Mouse (Mus musculus): ENCODE data around the gene Dctd.
"Not testable (repeated sequence)": the region's sequence is repeated elsewhere in the genome, so short reads cannot be mapped to it uniquely, and the experiment has no call there.

Gene Dctd

DNA sequence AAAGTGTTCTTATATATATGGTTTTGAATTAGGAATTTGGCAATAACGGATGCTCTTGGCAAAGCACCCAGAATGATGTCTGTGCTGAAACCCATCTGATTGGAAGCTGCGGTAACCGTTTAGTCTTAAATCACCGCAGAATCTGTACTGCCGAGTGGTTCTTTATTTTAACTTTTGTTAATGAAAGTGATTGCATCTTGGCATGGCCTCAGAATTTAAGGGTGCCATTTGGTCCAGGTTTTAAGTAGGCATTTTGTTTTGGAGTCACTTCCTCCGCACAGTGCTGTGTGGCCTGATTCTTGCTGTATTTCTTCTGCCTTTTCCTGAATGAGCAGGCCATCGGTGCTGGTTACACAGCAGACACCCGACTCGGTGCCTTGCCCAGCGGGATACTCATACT, 47.6 kb downstream of the Dctd start:
- peak; percentile 60 for DNase-seq

DNA sequence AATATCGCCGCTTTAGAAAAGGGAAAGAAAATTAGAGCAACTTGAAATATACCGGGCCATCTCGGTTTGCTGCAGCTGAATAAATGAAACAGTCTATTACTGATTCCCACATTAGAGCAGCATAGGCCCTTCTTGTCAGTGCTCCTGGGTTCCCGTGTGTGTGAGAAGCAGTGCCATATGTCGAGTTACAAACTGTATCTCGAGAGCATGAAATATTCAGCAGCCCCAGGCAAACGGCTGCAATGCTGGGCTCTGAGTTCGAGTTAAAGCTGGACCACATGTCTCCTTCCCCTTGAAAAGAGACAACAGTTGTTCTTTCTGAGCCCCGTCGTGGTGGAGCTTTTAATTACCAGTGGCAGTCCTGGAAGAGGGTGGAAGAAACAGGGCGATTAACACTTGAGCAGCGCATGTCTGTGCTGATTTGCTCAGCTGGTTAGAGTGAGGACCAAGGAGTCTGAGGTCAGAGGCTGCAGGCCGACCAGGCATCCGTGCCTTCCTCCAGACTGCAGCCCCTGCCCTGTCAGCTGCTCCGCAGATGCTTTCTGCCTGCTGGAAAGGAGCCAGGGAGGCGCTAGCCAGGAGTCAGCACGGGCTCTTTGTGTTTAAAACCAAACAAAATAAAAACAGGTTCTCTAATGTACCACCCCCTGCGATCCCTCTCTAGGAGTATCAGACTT, 53.3 kb downstream of the Dctd start:
- DNase-seq, result no peak

DNA sequence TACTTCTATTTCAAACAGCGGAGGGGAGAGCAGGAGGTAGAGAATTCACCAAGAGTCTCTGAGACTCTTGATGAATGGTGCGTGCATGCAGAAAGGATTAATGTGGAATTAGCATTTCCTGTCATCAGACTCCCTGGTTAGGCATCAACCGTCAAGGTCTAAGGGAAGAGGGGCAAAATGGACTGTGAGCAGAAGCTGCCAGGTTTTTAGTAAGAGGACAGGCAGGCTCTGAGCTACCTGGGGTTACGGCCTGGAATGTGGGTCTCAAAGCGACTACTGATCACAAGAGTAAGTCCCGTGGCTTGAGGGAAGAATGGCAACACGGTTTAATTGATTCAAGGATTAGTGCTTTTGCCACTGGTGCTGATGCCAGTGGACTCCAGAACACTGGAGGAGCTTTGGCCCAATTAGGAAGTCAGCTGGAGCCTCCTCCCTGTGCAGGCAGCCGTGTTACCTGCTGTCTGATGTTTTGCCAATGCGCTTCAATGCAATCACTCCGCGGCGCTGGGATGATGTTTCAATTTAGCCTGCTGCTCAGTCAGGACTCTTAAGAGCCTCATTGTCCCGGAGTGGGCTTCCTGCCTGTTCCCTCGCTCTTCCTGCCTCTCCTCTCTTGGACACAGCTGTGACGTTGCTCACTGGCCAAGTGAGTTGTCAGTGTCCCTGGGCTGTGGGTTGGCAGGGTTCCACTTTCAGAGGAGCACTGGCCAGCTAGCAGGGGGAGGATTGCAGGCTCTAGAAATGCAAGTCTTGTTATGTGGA, 54.6 kb downstream of the Dctd start:
- DNase-seq, result peak; percentile 71

DNA sequence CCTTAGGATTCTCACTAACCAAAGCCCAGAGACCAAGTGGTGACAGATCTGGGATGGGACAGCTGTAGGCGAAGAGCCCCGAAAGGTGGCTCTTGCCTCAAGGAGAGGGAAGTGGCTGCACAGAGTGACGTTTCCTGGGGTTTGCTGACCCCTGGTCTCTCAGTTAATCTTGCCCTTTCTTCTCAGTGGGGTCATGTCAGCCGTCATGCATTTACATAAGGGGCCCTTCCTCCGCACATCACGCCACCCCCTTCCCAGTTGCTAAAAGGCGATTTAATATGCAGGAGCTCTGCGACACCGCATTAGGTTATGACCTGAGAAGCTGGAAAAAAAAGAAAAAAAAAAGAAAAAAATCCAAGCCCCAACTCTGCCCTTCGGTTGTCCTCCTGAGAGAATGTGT, 58.8 kb downstream of the Dctd start:
- DNase-seq, result no peak

DNA sequence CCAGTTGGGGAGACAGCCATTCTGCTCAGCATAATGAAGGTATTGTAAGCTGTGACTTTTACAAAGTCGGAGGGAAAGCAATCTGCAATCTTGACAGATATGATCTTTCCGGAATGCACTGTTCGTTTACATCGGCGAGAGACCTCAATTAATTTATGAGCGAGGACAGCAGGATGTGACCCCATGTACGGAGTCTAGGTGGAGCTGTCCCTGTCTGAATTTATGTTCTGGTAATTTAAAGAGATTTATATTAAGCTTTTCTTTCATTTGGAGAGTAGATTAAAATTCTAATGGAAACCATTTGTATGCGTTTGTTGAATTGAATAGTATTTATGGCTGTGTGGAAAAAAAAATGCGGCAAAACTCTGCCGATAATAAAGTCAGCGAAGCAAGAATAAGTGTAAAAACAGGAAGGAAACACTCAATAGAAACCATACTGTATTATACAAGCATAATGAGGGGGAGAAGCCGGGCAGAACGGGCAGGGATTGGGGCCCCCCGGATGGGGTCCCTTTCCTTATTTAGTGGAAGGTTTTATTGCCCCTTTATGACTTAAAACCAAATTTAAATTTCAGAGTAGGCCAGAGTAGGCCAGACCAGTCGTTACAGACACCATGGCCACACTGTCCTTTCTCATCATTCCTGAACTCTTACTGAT, 59.8 kb downstream of the Dctd start:
- no peak for DNase-seq

DNA sequence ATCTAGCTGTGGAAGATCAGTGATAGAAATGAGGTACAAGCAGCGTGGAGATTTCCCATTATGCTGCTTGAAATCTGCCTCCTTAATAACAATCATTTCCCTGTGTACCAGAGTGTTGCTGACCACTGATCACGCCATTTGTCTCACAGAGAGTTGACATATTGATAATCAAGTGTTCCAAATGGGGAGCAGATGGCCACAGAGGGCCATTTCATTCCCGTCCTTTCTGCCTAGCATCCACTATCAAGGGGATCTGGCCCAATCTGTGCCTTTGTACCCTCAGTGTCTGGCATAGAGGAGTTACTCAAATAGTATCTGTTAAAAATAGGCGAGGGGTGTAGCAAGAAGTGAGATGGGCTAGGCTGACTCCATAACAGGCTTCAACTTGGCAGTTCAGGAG, 78.5 kb downstream of the Dctd start:
- DNase-seq, result no peak

DNA sequence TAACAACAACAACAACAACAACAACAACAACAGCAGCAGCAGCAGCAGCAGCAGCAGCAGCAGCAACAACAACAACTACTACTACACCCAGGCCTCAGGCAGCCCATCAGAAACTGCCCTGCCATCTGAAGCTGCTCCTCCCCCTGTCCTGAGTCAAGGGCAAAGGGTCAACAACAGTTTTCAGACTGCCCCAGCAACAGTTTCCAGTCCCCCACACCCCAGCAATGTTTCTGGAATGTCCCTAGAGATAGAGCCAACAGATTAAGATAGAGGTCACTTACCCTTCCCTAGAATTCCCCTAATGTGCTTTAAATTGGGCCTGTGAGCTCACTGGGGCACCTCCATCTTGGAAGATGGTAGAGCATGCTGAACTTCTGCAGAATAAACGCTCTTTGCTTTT, 79.0 kb downstream of the Dctd start:
- no peak for DNase-seq

DNA sequence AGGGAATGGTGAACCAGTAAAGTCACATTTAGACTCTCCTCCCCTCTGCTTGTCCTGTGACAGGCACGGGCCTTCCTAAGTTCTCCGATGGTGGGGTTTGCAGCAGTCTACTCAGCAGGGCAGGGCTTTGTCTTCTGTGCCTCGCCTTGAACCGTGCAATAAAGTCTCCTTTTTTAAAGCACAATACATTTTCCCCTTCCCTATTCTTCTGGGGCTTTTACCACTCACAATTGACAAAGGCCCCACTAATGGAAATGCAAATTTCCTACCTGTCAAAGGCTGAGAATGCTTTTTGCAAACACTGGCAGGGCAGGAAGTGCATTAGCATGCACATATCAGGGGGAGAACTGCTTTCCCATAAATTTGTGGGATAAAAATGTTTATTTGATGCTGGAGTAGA, 80.1 kb downstream of the Dctd start:
- DNase-seq, result no peak

DNA sequence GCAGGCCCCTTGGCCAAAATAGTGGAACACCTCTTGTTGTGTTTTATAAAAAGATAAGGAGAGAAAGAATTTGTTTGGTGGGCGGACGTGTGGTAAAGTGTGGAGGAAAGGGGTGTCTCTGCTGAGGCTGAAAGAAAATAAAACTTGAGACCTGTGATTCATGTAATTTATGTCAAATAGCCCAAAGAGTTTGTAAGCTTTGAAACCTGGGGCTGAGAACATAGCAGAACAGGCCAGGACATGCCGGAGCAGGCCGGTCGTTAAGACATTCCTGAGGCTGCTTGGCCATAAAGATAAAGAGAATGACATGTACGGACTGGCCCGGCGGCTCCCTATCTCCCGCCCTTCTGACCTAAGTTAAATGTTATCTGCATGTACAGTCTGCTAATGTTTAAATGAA, 81.3 kb downstream of the Dctd start:
- not testable (repeated sequence) for DNase-seq

DNA sequence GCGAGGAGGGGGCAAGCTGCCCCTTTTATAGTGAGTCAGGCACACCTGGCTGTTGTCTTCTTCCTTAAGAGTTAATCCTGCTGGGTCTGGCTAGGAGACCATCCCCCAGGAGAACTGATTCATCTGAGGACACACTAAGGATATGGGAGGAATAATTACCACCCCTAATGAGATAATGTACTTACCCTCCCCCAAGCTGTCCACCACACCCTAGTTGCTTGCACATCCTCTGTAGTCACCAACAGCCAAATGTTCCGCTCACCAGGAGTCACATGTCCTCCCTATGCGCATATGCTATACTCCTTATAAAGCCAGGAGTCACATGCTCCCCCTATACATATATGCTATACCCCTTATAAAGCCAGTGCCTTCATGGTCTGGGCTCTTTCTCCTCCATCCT, 82.1 kb downstream of the Dctd start:
- DNase-seq, result no peak

DNA sequence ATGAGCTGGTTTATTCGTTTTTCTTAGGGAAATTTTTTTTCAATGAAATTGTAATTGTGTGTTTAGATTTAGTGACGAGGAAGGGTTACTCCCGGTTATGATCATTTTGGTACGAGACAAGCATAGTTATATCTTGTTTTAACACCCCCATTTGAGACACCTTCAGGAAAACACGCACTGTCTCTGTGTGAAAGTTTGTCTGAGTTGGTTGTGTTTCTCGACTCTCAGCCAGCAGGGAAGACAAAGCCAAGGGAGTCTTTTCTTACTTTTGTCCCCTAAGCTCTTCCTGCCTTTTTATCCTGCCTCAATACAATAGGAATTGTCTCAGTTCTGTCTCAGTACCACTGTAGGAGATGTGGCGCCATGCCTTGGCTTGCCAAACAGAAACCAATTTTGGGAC, 84.9 kb downstream of the Dctd start:
- no peak for DNase-seq

DNA sequence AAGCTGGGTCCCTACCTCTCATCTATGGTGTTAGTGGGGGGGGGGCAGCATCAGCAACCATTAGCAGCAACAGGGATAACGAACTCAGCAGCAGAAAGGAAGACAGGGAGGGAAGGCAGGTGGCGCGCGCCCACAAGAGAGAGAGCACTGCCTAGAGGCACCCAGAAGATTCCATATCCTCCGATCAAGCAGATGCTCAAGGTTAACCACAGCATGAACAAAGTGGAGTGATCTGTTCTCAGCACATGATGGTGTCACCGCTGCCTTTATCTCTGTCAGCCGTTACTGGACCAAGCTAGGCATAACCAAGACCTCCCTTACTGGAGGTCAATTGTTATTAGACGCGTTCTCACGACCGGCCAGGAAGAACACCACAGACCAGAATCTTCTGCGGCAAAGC, 89.7 kb downstream of the Dctd start:
- DNase-seq, result no peak

DNA sequence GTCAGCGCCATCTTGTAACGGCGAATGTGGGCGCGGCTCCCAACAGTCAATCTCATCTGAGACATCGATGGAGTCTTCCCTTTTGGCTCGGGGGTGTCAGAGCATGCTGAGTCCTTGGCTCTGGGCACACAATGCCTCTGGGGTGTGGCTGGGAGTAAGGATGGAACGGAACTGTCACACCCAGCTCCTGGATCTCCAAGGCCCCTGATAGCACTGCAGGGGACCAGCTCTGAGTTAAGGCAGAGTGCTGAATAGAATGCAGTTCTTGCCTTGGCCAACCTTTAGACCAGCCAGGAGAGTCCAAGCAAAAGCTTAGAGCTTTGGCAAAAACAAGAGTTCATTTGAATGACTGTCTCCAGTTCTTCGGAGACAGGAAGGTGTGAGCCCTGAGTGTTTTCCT, 97.1 kb downstream of the Dctd start:
- no peak for DNase-seq

DNA sequence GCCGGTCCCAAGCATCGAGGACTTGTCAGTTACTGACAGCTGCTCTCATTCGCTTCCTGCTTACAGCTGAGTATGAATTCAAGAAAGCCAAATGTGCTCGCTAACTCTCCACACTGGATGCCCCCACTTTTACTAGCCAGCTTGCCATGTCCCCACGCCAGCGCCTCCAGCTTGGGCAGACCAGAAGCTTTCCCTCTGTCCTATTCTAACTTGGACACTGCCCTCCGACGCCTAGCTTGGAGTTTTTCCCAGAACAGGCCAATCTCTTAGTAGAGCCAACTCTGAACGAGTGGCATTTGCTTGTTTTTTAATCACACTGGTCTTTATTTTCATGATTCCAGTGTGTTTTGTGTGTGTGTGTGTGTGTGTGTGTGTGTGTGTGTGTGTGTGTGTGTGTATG, 100.3 kb downstream of the Dctd start:
- no peak for DNase-seq

DNA sequence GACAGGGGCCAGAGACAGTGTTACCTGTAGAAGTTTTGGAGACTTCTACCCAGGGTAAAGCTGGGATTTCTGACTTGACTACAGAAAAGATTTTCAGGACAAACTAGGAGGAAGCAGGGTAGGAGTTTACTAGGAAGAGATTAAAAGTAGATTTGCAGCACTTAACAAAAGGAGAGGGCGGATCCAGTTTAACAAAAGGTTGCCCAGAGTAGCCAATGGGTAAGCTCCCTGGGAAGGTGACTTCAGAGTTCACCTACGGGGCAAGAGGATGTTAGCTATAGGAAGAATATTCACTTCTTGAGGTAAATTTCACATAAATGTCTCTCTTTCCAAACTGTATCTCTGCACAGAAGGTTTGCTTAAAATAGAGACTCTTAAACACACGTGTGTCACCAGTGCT, 103.7 kb downstream of the Dctd start:
- no peak for DNase-seq

Data from layer of hippocampus, adult 9-11 months (tissue).